Comparison of ENCODE assay signal across 9 mouse cellular contexts in the genomic region with DNA sequence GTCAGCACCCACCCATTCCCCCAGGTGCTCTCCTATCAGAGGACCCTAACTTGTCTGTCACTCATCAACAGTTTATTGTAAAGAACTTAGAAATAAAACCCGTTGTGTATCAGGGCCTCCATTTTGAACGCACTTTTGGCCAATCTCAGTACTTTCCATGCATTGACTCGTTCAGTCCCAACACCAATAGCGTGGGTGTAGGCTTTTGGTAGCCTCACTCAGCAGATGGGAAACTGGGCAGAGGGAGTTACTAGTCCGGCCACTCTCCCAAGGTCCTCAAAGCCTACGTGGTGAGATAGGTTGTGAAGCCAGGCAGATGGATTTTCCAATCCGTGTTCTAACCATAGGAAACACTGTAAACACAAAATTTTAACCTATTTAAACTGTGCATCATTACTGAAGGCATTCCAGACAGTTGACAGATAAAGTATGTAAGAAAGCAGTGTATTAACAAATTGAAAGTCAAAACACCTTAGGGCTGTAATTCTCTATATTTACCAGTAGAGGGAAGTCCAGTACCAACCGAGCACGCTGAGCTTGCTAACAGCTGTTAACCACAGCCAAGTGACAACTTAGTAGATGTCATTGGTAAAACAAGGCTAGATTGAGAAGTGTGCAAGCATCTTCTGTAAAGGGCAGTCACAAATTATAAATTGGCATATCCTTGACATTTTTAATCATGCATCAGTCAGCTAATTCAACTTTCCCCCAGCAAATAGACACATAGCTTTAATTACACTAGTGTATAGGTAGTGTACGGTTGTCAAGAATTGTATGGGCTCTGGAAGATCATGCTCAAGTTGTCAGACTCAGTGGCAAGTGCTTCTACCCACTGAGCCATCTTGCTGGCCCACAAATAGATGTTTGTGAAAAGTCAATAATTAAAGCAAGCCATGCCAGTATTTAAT. TPM values are rescaled to one million over a fixed set of nuclear protein-coding genes. Genes with fewer than 3 reads are reported as not detected.
DNase-seq lines count a peak whose midpoint lies in the region; ATAC-seq and TF ChIP-seq lines count a peak whose summit lies in the region.
"Had no signal": no experiment of that assay in that cellular context is flagged by ENCODE, and none has a peak within 500 bp of the region (broad histone marks: within the 10 kb centered on the region; RNA-seq: fewer than 3 reads in every experiment).

No protein-coding gene starts in this region.

- H3K4me2 ChIP-seq in kidney, embryonic 16.5 days (replicated peaks; ENCODE audit: low read depth, low read length) = no peak overlapping the region
- H3K4me2 ChIP-seq: lung, embryonic 15.5 days had no signal

- H3K27me3 ChIP-seq in kidney, adult 2 months (replicated peaks; ENCODE audit: control insufficient read depth, insufficient read depth, low read length) = no peaks in the 10 kb centered on the region
- no peaks in the 10 kb centered on the region for H3K27me3 ChIP-seq in kidney, embryonic 16.5 days (ENCODE audit: insufficient read depth, low read length)
- H3K27me3 ChIP-seq in E14TG2a.4 (ENCODE audit: insufficient read depth, low read length) = no peaks in the 10 kb centered on the region
- H3K27me3 ChIP-seq: lung, embryonic 15.5 days had no signal

- no peaks in the 10 kb centered on the region for H3K4me1 ChIP-seq in kidney, adult 2 months (ENCODE audit: control insufficient read depth, insufficient read depth, low read length)
- H3K4me1 ChIP-seq in kidney, embryonic 16.5 days (ENCODE audit: insufficient read depth, low read length) = no peaks in the 10 kb centered on the region
- peaks cover 13% of the 10 kb centered on the region for H3K4me1 ChIP-seq in E14TG2a.4 (replicated peaks; ENCODE audit: low read depth, low read length)
- H3K4me1 ChIP-seq: lung, embryonic 15.5 days had no signal

- no peak overlapping the region for H3K27ac ChIP-seq in kidney, adult 2 months (ENCODE audit: insufficient read depth, low read depth, low read length)
- no peak overlapping the region for H3K27ac ChIP-seq in kidney, embryonic 16.5 days (ENCODE audit: low read length)
- H3K27ac ChIP-seq: lung, embryonic 15.5 days had no signal

- TF ChIP-seq POLR2A in kidney, adult 2 months (IDR thresholded peaks at IDR 0.05; ENCODE audit: low read depth, low read length) = no peak

- TF ChIP-seq CTCF in kidney, adult 2 months (conservative IDR thresholded peaks at IDR 0.05; ENCODE audit: insufficient read depth, insufficient read length, low read depth, low read length) = peak; percentile 67
- TF ChIP-seq CTCF in E14TG2a.4 (conservative IDR thresholded peaks at IDR 0.05; ENCODE audit: low read length) = peak; percentile 91

- no peak for ATAC-seq in kidney, embryonic 16.5 days (ENCODE audit: low FRiP score, low TSS enrichment)

- H3K4me3 ChIP-seq in kidney, adult 2 months (ENCODE audit: insufficient read depth, low read depth, low read length) = no peak overlapping the region
- no peak overlapping the region for H3K4me3 ChIP-seq in kidney, embryonic 16.5 days (ENCODE audit: low read length)
- H3K4me3 ChIP-seq in E14TG2a.4 (replicated peaks; ENCODE audit: low read length) = no peak overlapping the region
- H3K4me3 ChIP-seq: lung, embryonic 15.5 days had no signal

- H3K9me3 ChIP-seq in kidney, embryonic 16.5 days (ENCODE audit: low read length) = no peaks in the 10 kb centered on the region; the same call in 1 of the 2 replicates
- peaks cover 4% of the 10 kb centered on the region; the same call in 1 of the 2 replicates for H3K9me3 ChIP-seq in E14TG2a.4 (ENCODE audit: low read length)
- H3K9me3 ChIP-seq: lung, embryonic 15.5 days had no signal

- no peaks in the 10 kb centered on the region for H3K36me3 ChIP-seq in kidney, adult 2 months (ENCODE audit: control insufficient read depth, insufficient read depth, low read length)
- peaks cover 13% of the 10 kb centered on the region; the same call in 1 of the 2 replicates for H3K36me3 ChIP-seq in kidney, embryonic 16.5 days (ENCODE audit: insufficient read depth, low read length)
- H3K36me3 ChIP-seq in E14TG2a.4 (ENCODE audit: insufficient read depth, low read length) = peaks cover 45% of the 10 kb centered on the region

- DNase-seq in kidney, adult 2 months = peak; percentile 34
- peak; percentile 69 for DNase-seq in brain, adult 2 months (ENCODE audit: low read depth, low spot score)
- DNase-seq in lung, postnatal 10 days = peak; percentile 21
- DNase-seq in right cerebral cortex, adult 18-20 months = no peak
- DNase-seq in testis, postnatal 10 days (ENCODE audit: low spot score) = no peak
- DNase-seq in cerebellum, adult 11-12 months = no peak

- H3K9ac ChIP-seq in kidney, embryonic 16.5 days (replicated peaks; ENCODE audit: low read length) = no peak overlapping the region
- H3K9ac ChIP-seq: lung, embryonic 15.5 days had no signal

- WGBS in kidney, adult 2 months = 63% methylated on average over 10 of the region's 10 CpGs
- 64% methylated on average over 10 of the region's 10 CpGs for WGBS in kidney, embryonic 16.5 days

RNA-seq across cellular contexts. Expression of gene Mtfr2, which starts 14.2 kb away (rescaled TPM):
- 0.11 and 0.20 TPM in 2 replicates for polyA plus RNA-seq in kidney, adult 2 months (2012; rRNA removed)
- 1.7 and 2.9 TPM in 2 replicates for polyA plus RNA-seq in kidney, embryonic 16.5 days (2015; fragmentation: Nextera tagmentation; extraction: Ambion mirVana)

RNA-seq across cellular contexts. Expression of gene Bclaf1, which starts 49.5 kb away (rescaled TPM):
- polyA plus RNA-seq in kidney, adult 2 months (2012; rRNA removed) = 11.3 and 13.5 TPM in 2 replicates
- polyA plus RNA-seq in kidney, embryonic 16.5 days (2015; fragmentation: Nextera tagmentation; extraction: Ambion mirVana) = 123 and 137 TPM in 2 replicates

Comparison
In these comparisons a context has a peak if more than half of its experiments do, and no peak if none do; other contexts are left out.
1. DNase-seq: peak in kidney, adult 2 months (single experiment), brain, adult 2 months (single experiment) and lung, postnatal 10 days (single experiment); none in right cerebral cortex, adult 18-20 months (single experiment), testis, postnatal 10 days (single experiment) and cerebellum, adult 11-12 months (single experiment).